Mouse (Mus musculus) ES-Bruce4 (cell line): ENCODE data around the gene Gnaq. TPM values are rescaled to one million over a fixed set of nuclear protein-coding genes. Genes with fewer than 3 reads are reported as not detected.
"Not testable (repeated sequence)": the region's sequence is repeated elsewhere in the genome, so short reads cannot be mapped to it uniquely, and the experiment has no call there.

Experiments used
- H3K27ac ChIP-seq: 2 replicates; pipeline ENCODE4 v1.5.1; 2012; ENCODE audit warnings: low read length, inconsistent platforms; ENCODE audit not compliant: insufficient read depth
- H3K27me3 ChIP-seq: 2 replicates; pipeline ENCODE4 v1.6.1; 2012; ENCODE audit warnings: mild to moderate bottlenecking, low read length, inconsistent platforms; ENCODE audit not compliant: control insufficient read depth, poor library complexity, insufficient read depth, severe bottlenecking
- H3K36me3 ChIP-seq: 2 replicates; pipeline ENCODE4 v1.6.1; 2012; ENCODE audit warnings: inconsistent platforms, mild to moderate bottlenecking, low read length, moderate library complexity; ENCODE audit not compliant: control insufficient read depth, poor library complexity, insufficient read depth, severe bottlenecking
- H3K4me1 ChIP-seq: one replicate; pipeline ENCODE4 v1.8.1; 2011; ENCODE audit warnings: low read length; ENCODE audit not compliant: control insufficient read depth, insufficient read depth
- H3K4me3 ChIP-seq: 2 replicates; pipeline ENCODE4 v1.5.1; 2011; ENCODE audit warnings: low read depth, mild to moderate bottlenecking, low read length
- H3K9ac ChIP-seq: 2 replicates; pipeline ENCODE4 v1.6.1; 2012; ENCODE audit warnings: low read depth, mild to moderate bottlenecking, inconsistent platforms; ENCODE audit not compliant: poor library complexity, severe bottlenecking
- H3K9me3 ChIP-seq: replicated peaks from 2 replicates; pipeline ENCODE4 v1.6.1; 2012; ENCODE audit warnings: mild to moderate bottlenecking, low read length, inconsistent platforms; ENCODE audit not compliant: control insufficient read depth, poor library complexity, insufficient read depth, severe bottlenecking
- CTCF ChIP-seq: IDR thresholded peaks from one replicate; pipeline ENCODE4 v1.8.1; 2011; ENCODE audit warnings: low read depth, low read length
- EP300 ChIP-seq: IDR thresholded peaks from 2 replicates; pipeline ENCODE4 v1.6.1; 2011; ENCODE audit warnings: low read depth, low read length; ENCODE audit not compliant: insufficient read depth
- POLR2A ChIP-seq: IDR thresholded peaks from one replicate; pipeline ENCODE4 v1.8.1; 2011; ENCODE audit warnings: low read length; ENCODE audit not compliant: insufficient read depth
- polyA plus RNA-seq: library from polyadenylated mRNA; stranded (reverse); fragments of >200 nt; gene quantifications from 2 replicates; pipeline ENCODE4 v1.2.4, GENCODE M21; 2011; ENCODE audit warnings: low read depth; ENCODE audit not compliant: missing spikeins, insufficient read depth, insufficient read length

The Gnaq gene
- 37.7 and 47.0 TPM in 2 replicates for polyA plus RNA-seq

DNA sequence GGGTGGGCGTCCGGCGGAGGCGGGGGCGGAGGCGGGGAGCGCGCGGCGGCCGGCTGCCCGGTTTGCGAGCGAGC, at the start of gene Gnaq:
Gene Gnaq, plus strand, starts transcription at position 41 of the 74 bp plus-strand sequence.
- H3K36me3 ChIP-seq: no peaks in the 10 kb centered on the region
- H3K27me3 ChIP-seq: no peaks in the 10 kb centered on the region
- no peaks in the 10 kb centered on the region for H3K4me1 ChIP-seq
- no peaks in the 10 kb centered on the region for H3K9me3 ChIP-seq
- TF ChIP-seq CTCF: no peak
- no peak for TF ChIP-seq POLR2A
- peak within 1 kb of the TSS; percentile 96 for H3K9ac ChIP-seq
- peak within 1 kb of the TSS; percentile 96 for H3K4me3 ChIP-seq
- peak within 1 kb of the TSS; percentile 18; the same call in 1 of the 2 replicates for H3K27ac ChIP-seq

DNA sequence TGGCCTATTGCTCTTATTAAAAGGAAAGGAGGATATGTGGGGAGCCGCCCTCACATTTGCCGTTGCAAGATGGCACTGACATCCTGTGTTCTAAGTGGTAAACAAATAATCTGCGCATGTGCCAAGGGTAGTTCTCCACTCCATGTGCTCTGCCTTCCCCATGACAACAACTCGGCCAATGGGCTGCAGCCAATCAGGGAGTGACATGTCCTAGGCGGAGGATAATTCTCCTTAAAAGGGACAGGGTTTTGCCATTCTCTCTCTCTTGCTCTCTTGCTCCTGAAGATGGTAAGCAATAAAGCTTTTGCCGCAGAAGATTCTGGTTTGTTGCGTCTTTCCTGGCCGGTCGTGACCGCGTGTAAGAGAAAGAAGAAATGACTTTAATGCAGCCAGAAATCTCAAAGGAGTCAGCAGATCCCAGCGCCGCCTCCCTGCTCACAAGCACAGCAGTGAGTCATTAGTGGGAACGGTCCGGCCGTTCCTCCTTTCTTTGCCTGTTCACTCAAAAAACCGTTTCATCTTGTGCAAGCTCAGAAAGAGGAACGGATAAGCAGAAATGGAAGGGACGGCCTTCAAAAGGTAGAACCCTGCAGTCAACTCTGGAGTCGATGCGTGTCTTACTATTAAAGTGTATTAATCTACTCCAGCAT, 48.5 kb upstream of the Gnaq start:
- not testable (repeated sequence) for H3K27me3 ChIP-seq, H3K9ac ChIP-seq, H3K36me3 ChIP-seq, H3K27ac ChIP-seq, H3K4me1 ChIP-seq, H3K4me3 ChIP-seq
- peaks cover 36% of the 10 kb centered on the region for H3K9me3 ChIP-seq

DNA sequence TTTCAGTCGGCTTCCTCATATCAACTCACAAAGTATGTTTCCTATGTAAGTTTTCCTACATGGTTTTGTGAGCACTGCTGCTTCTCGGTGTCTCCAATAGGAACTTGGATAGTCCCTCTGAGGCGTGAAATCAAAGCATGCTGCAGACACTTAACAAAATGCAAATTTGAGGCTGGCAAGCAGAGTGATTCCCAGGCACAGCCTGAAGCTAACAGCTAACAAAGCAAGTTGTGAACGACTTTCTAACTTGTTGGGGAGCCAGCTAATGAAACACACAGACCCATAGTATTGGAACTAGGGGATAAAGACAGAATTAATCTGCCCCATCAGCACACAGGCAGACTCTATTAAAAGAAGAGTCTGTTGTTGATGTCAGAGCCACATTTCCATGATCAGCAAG, 47.4 kb upstream of the Gnaq start:
- TF ChIP-seq POLR2A (no peak), CTCF (no peak), EP300 (no peak)

DNA sequence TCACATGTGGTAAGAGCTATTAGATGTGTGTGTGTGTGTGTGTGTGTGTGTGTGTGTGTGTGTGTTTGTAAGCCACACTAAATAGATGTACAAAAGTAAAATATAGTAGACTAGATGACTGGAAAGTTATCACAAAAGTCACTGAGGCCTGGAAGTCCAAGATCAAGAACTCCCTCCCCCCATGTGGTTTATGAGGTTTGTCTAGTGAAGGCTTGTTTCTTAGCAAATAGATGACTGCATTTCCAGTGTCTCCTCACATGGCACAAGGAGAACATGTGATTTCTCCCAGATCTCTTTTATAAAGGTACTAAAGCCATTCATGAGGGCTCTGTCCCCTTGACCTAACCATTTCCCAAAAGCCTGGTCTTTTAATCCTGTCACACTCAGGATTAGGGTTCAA, 46.5 kb upstream of the Gnaq start:
- no peak overlapping the region for H3K9ac ChIP-seq
- H3K4me3 ChIP-seq: no peak overlapping the region
- peaks cover 25% of the 10 kb centered on the region for H3K9me3 ChIP-seq
- H3K4me1 ChIP-seq: no peaks in the 10 kb centered on the region
- H3K36me3 ChIP-seq: no peaks in the 10 kb centered on the region
- TF ChIP-seq EP300: no peak
- TF ChIP-seq CTCF: no peak
- TF ChIP-seq POLR2A: no peak
- no peaks in the 10 kb centered on the region for H3K27me3 ChIP-seq
- H3K27ac ChIP-seq: no peak overlapping the region

More for the DNA sequence above, 47.4 kb upstream of the Gnaq start:
- Histone ChIP-seq H3K4me3 (no peak overlapping the region), H3K27ac (no peak overlapping the region), H3K4me1 (no peaks in the 10 kb centered on the region), H3K36me3 (no peaks in the 10 kb centered on the region), H3K9ac (no peak overlapping the region), H3K27me3 (no peaks in the 10 kb centered on the region), H3K9me3 (peaks cover 31% of the 10 kb centered on the region)

DNA sequence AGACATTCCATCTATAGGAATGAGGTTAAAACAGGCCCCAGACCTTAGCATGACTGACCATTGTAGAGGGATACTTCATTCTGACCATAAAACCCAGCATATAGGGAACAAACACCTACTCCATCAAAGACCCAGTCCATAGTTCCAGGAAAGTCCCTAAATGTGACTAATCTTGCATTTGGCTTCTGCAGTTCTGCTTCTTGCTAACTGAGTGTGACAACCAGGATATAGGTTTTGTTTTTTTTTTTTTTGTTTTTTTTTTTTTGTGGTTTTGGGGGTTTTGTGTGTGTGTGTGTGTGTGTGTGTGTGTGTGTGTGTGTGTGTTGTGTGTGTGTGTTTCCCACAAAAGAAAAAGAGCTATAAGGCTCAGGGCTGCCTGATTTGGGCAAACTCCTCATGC, 46.0 kb upstream of the Gnaq start:
- Histone ChIP-seq H3K27me3 (no peaks in the 10 kb centered on the region), H3K27ac (no peak overlapping the region), H3K4me1 (no peaks in the 10 kb centered on the region), H3K9ac (no peak overlapping the region), H3K9me3 (peaks cover 23% of the 10 kb centered on the region), H3K4me3 (no peak overlapping the region), H3K36me3 (no peaks in the 10 kb centered on the region)
- TF ChIP-seq CTCF (no peak), EP300 (no peak), POLR2A (no peak)

GRCm38 (mm10) chr19:16087391-16087790, 45.2 kb upstream of the Gnaq start:
- H3K4me3 ChIP-seq: no peak overlapping the region
- no peaks in the 10 kb centered on the region for H3K27me3 ChIP-seq
- no peak overlapping the region for H3K9ac ChIP-seq
- no peak overlapping the region for H3K27ac ChIP-seq
- TF ChIP-seq POLR2A (no peak), EP300 (no peak), CTCF (no peak)
- H3K36me3 ChIP-seq: no peaks in the 10 kb centered on the region
- H3K9me3 ChIP-seq: peaks cover 20% of the 10 kb centered on the region
- H3K4me1 ChIP-seq: no peaks in the 10 kb centered on the region
